Mouse (Mus musculus) stomach, embryonic 16.5 days (tissue): ENCODE measurements at regions not wholly inside any gene's neighbourhood (a gene's known extent, or its start where the extent isn't known, plus 50 kb on each side); places are given as distances from the start of the nearest gene placed in this dataset.
A peak's percentile ranks its signal among the peaks of the same experiment; 100 is the strongest.

Experiments
- ATAC-seq: fragments of 200-750 bp; cut with Nextera tagmentation; 2 replicates; pipeline ENCODE4 v1.8.0; 2017; ENCODE audit warnings: moderate number of reproducible peaks, moderate TSS enrichment; ENCODE audit not compliant: insufficient read depth, low FRiP score
- H3K27ac ChIP-seq: fragments of 300-500 bp; sonication (generic); 2 replicates; pipeline ENCODE4 v1.5.1; 2014; ENCODE audit warnings: low read length
- H3K27me3 ChIP-seq: fragments of 300-500 bp; sonication (generic); 2 replicates; pipeline ENCODE4 v1.6.1; 2014; ENCODE audit warnings: low read length, control low read depth, mixed read lengths; ENCODE audit not compliant: control insufficient read depth, insufficient read depth
- H3K36me3 ChIP-seq: fragments of 300-500 bp; sonication (generic); 2 replicates; pipeline ENCODE4 v1.6.1; 2014; ENCODE audit warnings: low read length; ENCODE audit not compliant: control insufficient read depth, insufficient read depth
- H3K4me1 ChIP-seq: fragments of 300-500 bp; sonication (generic); 2 replicates; pipeline ENCODE4 v1.6.1; 2014; ENCODE audit warnings: low read length, control low read depth, mixed read lengths; ENCODE audit not compliant: control insufficient read depth, insufficient read depth
- H3K4me2 ChIP-seq: fragments of 300-500 bp; sonication (generic); 2 replicates; pipeline ENCODE4 v1.6.1; 2014; ENCODE audit warnings: low read depth, low read length, mixed read lengths
- H3K4me3 ChIP-seq: fragments of 300-500 bp; sonication (generic); replicated peaks from 2 replicates; pipeline ENCODE4 v1.5.1; 2014; ENCODE audit warnings: mild to moderate bottlenecking, low read length
- H3K9ac ChIP-seq: fragments of 300-500 bp; sonication (generic); 2 replicates; pipeline ENCODE4 v1.6.1; 2014; ENCODE audit warnings: low read length
- H3K9me3 ChIP-seq: fragments of 300-500 bp; sonication (generic); replicated peaks from 2 replicates; pipeline ENCODE4 v1.6.1; 2016; ENCODE audit warnings: low read length, control low read depth; ENCODE audit not compliant: control insufficient read depth
- WGBS: fragments of 180-500 bp; shearing (Covaris S2); extraction: QIAGEN DNeasy Blood & Tissue Kit; methylation state at CpG from one replicate; pipeline ENCODE4 v1.1.7; 2014; 5-methylcytosine and 5-hydroxymethylcytosine counted together

DNA sequence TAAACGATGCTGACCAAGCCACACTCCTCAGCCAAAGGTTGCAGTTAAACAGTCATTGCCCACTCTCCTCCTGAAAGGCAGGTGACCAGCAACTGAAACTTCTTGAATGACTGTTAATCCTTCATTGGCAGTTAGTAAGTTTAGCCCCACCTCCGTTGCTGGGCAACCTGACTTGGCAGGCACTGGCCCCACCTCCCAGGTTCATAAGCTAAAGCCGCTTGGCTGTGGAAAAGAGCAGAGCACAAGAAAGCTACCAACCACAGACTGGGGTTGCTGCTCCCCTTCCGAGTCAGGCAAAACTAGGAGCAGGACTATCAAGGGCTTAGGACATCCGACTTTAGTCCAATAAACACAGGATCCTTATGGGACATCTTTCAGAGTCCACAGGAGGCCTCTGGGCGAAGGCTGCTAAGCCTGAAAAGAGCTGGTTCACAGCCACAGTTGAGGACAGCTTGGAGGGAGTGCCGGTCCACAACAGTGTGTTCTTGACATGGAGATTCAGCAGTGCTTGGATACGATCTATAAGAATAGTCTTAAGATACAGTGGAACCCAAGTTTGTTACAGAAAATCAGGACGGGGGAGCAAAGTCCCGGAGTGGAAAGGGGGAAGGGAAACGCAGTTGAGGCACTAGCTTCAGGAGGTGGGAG is 67.7 kb upstream of the Kcnma1 start:
- H3K36me3 ChIP-seq: no peaks in the 10 kb centered on the region
- H3K4me3 ChIP-seq: no peak overlapping the region
- H3K9me3 ChIP-seq: no peaks in the 10 kb centered on the region
- H3K27me3 ChIP-seq: no peaks in the 10 kb centered on the region
- WGBS: 32% methylated on average over 11 of the region's 11 CpGs
- peak; percentile 37; the same call in 1 of the 2 replicates for ATAC-seq
- H3K4me2 ChIP-seq: peak overlapping the region; percentile 15; the same call in 1 of the 2 replicates
- H3K27ac ChIP-seq: no peak overlapping the region
- peaks cover 6% of the 10 kb centered on the region; the same call in 1 of the 2 replicates for H3K4me1 ChIP-seq
- no peak overlapping the region for H3K9ac ChIP-seq

- ATAC-seq: no peak
Observed at GRCm38 (mm10) chr14:24068693-24069092, 54.4 kb upstream of the Kcnma1 start.

DNA sequence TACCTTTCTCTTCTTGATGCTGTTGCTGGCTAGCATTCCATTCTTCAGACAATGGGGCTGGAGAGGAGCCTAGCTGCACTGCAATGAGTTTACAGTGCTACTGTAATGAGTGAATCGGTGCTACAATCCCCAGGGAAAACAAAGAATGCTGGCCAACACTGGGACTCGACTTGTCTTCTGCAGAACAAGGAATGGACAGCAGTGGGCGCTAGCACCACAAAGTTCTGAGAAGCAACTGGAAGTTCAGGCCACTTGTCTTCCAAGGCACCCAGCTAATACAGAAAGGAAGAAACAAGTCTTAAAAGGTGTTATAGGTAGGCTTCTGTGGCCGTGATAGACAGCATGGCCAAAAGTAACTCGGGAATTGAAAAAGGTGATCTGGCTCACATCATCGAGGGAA is 53.4 kb upstream of the Kcnma1 start:
- no peaks in the 10 kb centered on the region for H3K27me3 ChIP-seq
- H3K36me3 ChIP-seq: no peaks in the 10 kb centered on the region
- H3K27ac ChIP-seq: no peak overlapping the region

More at GRCm38 (mm10) chr14:24068693-24069092, 54.4 kb upstream of the Kcnma1 start:
- Histone ChIP-seq H3K9me3 (no peaks in the 10 kb centered on the region), H3K27ac (no peak overlapping the region), H3K27me3 (no peaks in the 10 kb centered on the region), H3K4me2 (no peak overlapping the region), H3K36me3 (no peaks in the 10 kb centered on the region), H3K4me1 (no peaks in the 10 kb centered on the region), H3K9ac (no peak overlapping the region), H3K4me3 (no peak overlapping the region)
- WGBS: 60% methylated on average over 4 of the region's 4 CpGs

GRCm38 (mm10) chr14:24065231-24065767 is 51.0 kb upstream of the Kcnma1 start:
- H3K36me3 ChIP-seq: no peaks in the 10 kb centered on the region
- H3K4me1 ChIP-seq: no peaks in the 10 kb centered on the region
- no peak for ATAC-seq
- no peak overlapping the region for H3K4me3 ChIP-seq
- no peak overlapping the region for H3K27ac ChIP-seq
- H3K4me2 ChIP-seq: no peak overlapping the region
- H3K9ac ChIP-seq: no peak overlapping the region
- H3K9me3 ChIP-seq: no peaks in the 10 kb centered on the region
- 77% methylated on average over 4 of the region's 4 CpGs for WGBS
- H3K27me3 ChIP-seq: no peaks in the 10 kb centered on the region

More for the DNA sequence above, 53.4 kb upstream of the Kcnma1 start:
- H3K4me3 ChIP-seq: no peak overlapping the region
- no peak overlapping the region for H3K9ac ChIP-seq
- H3K9me3 ChIP-seq: no peaks in the 10 kb centered on the region
- WGBS: 38% methylated on average over 6 of the region's 6 CpGs
- no peak overlapping the region for H3K4me2 ChIP-seq
- H3K4me1 ChIP-seq: no peaks in the 10 kb centered on the region
- no peak for ATAC-seq
